Mouse (Mus musculus) kidney, adult 2 months (tissue): ENCODE results near the gene Ikzf4.

ENCODE experiments used
- CTCF ChIP-seq: fragments of 200-500 bp; conservative IDR thresholded peaks from 2 replicates; pipeline ENCODE4 v1.5.1; 2011; ENCODE audit warnings: low read depth, mild to moderate bottlenecking, control low read depth, low read length, moderate library complexity, mixed read lengths; ENCODE audit not compliant: insufficient read depth, insufficient read length
- POLR2A ChIP-seq: fragments of 200-500 bp; IDR thresholded peaks from one replicate; pipeline ENCODE4 v1.6.1; 2011; ENCODE audit warnings: low read depth, low read length, control low read depth

GRCm38 (mm10) chr10:128598476-128598875 is 47.3 kb downstream of the Ikzf4 start:
- TF ChIP-seq CTCF (no peak), POLR2A (no peak)
